13 mouse cellular contexts compared by ENCODE assay signal in genomic region chr5:105836006-105836405, GRCm38 (mm10). TPM values are rescaled to one million over a fixed set of nuclear protein-coding genes. Genes with fewer than 3 reads are reported as not detected.
DNase-seq lines count a peak whose midpoint lies in the region; ATAC-seq and TF ChIP-seq lines count a peak whose summit lies in the region.
"Had no signal": no experiment of that assay in that cellular context is flagged by ENCODE, and none has a peak within 500 bp of the region (broad histone marks: within the 10 kb centered on the region; RNA-seq: fewer than 3 reads in every experiment).

No protein-coding gene starts in this region.

- peak; percentile 51; the same call in 1 of the 2 replicates for ATAC-seq in heart, postnatal 0 days (ENCODE audit: insufficient read depth, low read depth)
- peak; percentile 70 for ATAC-seq in lung, embryonic 15.5 days (ENCODE audit: borderline replicate concordance, extremely low read depth, low FRiP score, low TSS enrichment)
- ATAC-seq: midbrain, embryonic 16.5 days had no signal

- H3K9me3 ChIP-seq in heart, postnatal 0 days (replicated peaks; ENCODE audit: control insufficient read depth, low read length), result no peaks in the 10 kb centered on the region
- no peaks in the 10 kb centered on the region for H3K9me3 ChIP-seq in lung, embryonic 15.5 days
- H3K9me3 ChIP-seq: hindbrain, embryonic 12.5 days; limb, embryonic 12.5 days had no signal

- H3K4me3 ChIP-seq in heart, postnatal 0 days (ENCODE audit: low read depth, low read length), result no peak overlapping the region
- H3K4me3 ChIP-seq in lung, embryonic 15.5 days, result no peak overlapping the region
- no peak overlapping the region for H3K4me3 ChIP-seq in cerebellum, adult 2 months (replicated peaks; ENCODE audit: insufficient read depth, low read depth, low read length)
- H3K4me3 ChIP-seq: hindbrain, embryonic 12.5 days; limb, embryonic 12.5 days had no signal

- no peaks in the 10 kb centered on the region for H3K36me3 ChIP-seq in heart, postnatal 0 days (replicated peaks; ENCODE audit: control insufficient read depth, insufficient read depth, low read length)
- no peaks in the 10 kb centered on the region for H3K36me3 ChIP-seq in lung, embryonic 15.5 days
- H3K36me3 ChIP-seq: hindbrain, embryonic 12.5 days; limb, embryonic 12.5 days had no signal

- no peak for TF ChIP-seq CTCF in heart, postnatal 0 days (IDR thresholded peaks at IDR 0.05; ENCODE audit: low read depth)
- no peak for TF ChIP-seq CTCF in cerebellum, adult 2 months (IDR thresholded peaks at IDR 0.05; ENCODE audit: borderline replicate concordance, insufficient read depth, low read depth, low read length)

- H3K4me2 ChIP-seq in heart, postnatal 0 days (ENCODE audit: low read depth, low read length), result no peak overlapping the region
- peak overlapping the region; percentile 27; the same call in 1 of the 2 replicates for H3K4me2 ChIP-seq in lung, embryonic 15.5 days
- H3K4me2 ChIP-seq: hindbrain, embryonic 12.5 days; limb, embryonic 12.5 days had no signal

- H3K27ac ChIP-seq in heart, postnatal 0 days (ENCODE audit: low read depth), result no peak overlapping the region
- H3K27ac ChIP-seq in lung, embryonic 15.5 days, result peak overlapping the region; percentile 59
- H3K27ac ChIP-seq in cerebellum, adult 2 months (ENCODE audit: insufficient read depth, low read length), result no peak overlapping the region
- H3K27ac ChIP-seq: hindbrain, embryonic 12.5 days; limb, embryonic 12.5 days had no signal

- TF ChIP-seq EP300 in heart, postnatal 0 days (IDR thresholded peaks at IDR 0.05; ENCODE audit: low read depth), result no peak

- no peaks in the 10 kb centered on the region for H3K27me3 ChIP-seq in heart, postnatal 0 days (ENCODE audit: control insufficient read depth, insufficient read depth, low read length)
- no peaks in the 10 kb centered on the region for H3K27me3 ChIP-seq in lung, embryonic 15.5 days
- H3K27me3 ChIP-seq in cerebellum, adult 2 months (ENCODE audit: control insufficient read depth, insufficient read depth, low read length), result no peaks in the 10 kb centered on the region
- H3K27me3 ChIP-seq: hindbrain, embryonic 12.5 days; limb, embryonic 12.5 days had no signal

- 49% methylated on average over 9 of the region's 9 CpGs for WGBS in heart, postnatal 0 days
- WGBS in lung, embryonic 15.5 days, result 49% methylated on average over 9 of the region's 9 CpGs
- WGBS in cerebellum, adult 2 months, result 82% methylated on average over 9 of the region's 9 CpGs

- TF ChIP-seq POLR2A in cerebellum, adult 2 months (IDR thresholded peaks at IDR 0.05; ENCODE audit: borderline replicate concordance, insufficient read depth, low read length), result no peak

- H3K9ac ChIP-seq in heart, postnatal 0 days (replicated peaks; ENCODE audit: low read depth, low read length), result 0 out of 2 replicates have a peak overlapping the region, but pooled peaks have one; percentile 30
- H3K9ac ChIP-seq in lung, embryonic 15.5 days, result no peak overlapping the region
- H3K9ac ChIP-seq: hindbrain, embryonic 12.5 days; limb, embryonic 12.5 days had no signal

- peaks cover 10% of the 10 kb centered on the region for H3K4me1 ChIP-seq in heart, postnatal 0 days (ENCODE audit: control insufficient read depth, insufficient read depth)
- peaks cover 17% of the 10 kb centered on the region for H3K4me1 ChIP-seq in lung, embryonic 15.5 days
- no peaks in the 10 kb centered on the region for H3K4me1 ChIP-seq in cerebellum, adult 2 months (ENCODE audit: control insufficient read depth, insufficient read depth, low read length)
- H3K4me1 ChIP-seq: hindbrain, embryonic 12.5 days had no signal

- peak; percentile 87 to 94 for DNase-seq in adrenal gland, adult (ENCODE audit: inconsistent age in 2 of 2, low spot score in 1 of 2)
- no peak for DNase-seq in adrenal gland, postnatal 4 days (ENCODE audit: low spot score in 2 of 2)
- DNase-seq in R1 (ENCODE audit: low read depth, low spot score), result peak; percentile 43
- peak; percentile 47 for DNase-seq in heart, postnatal 0 days (ENCODE audit: low spot score)
- DNase-seq in thymus, adult 18-20 months, result no peak
- no peak for DNase-seq in B cell, adult 2 months
- no peak for DNase-seq in cerebellum, adult 2 months
- DNase-seq: cerebellum, adult 11 months; thymus, postnatal 36 days had no signal

RNA-seq across cellular contexts. Expression of gene Zfp326, which starts 40.4 kb away (rescaled TPM):
- 10 to 100 TPM; 47.2 to 51.6 TPM for total RNA-seq in adrenal gland, postnatal 4 days (2021)
- 1.8 and 14.6 TPM in 2 replicates for total RNA-seq in heart, postnatal 0 days (2014; rRNA removed; ENCODE audit: low replicate concordance)
- 24.5 and 26.7 TPM in 2 replicates for polyA plus RNA-seq in heart, postnatal 0 days (2015; fragmentation: Nextera tagmentation; extraction: Ambion mirVana)
- 38.0 and 41.4 TPM in 2 replicates for polyA plus RNA-seq in lung, embryonic 15.5 days (2015; fragmentation: Nextera tagmentation; extraction: Ambion mirVana)
- polyA plus RNA-seq in cerebellum, adult 2 months (2012; rRNA removed), result 25.2 and 29.3 TPM in 2 replicates

Comparison
In these comparisons a context has a peak if more than half of its experiments do, and no peak if none do; other contexts are left out.
1. DNase-seq: peak in adrenal gland, adult (2 of 2), R1 (single experiment) and heart, postnatal 0 days (single experiment); none in adrenal gland, postnatal 4 days (0 of 2), thymus, adult 18-20 months (0 of 2), B cell, adult 2 months (0 of 2) and cerebellum, adult 2 months (0 of 2).